Mouse (Mus musculus) heart, adult 9 months (tissue): ENCODE results near the gene Hecw1.
"Not testable (repeated sequence)": the region's sequence is repeated elsewhere in the genome, so short reads cannot be mapped to it uniquely, and the experiment has no call there.

Source experiments
- DNase-seq, 2 experiments: peaks; one replicate each; pipeline ENCODE4 v3.0.0; 2022; ENCODE audit warnings: low spot score in 2 of 2

Hecw1 gene

DNA sequence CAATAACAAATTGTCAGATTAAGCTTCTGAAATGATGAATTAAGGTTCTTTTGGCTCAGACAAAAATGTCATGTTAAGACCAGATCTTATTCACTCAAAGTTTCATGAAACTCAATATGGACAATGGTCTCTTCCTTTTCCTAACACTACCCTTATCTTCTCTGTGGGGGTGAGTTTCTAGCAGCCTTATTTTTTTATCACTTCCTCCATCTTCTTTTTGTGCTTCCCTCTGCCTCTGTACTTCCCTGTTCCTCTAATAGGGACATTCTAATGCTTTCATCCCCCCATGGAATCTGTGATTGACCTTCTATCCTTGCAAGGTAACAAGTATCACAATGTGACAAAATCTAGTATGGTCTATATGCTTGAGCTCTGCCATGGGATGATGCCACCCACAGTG lies 148.6 kb downstream of the Hecw1 start:
- no peak for DNase-seq

DNA sequence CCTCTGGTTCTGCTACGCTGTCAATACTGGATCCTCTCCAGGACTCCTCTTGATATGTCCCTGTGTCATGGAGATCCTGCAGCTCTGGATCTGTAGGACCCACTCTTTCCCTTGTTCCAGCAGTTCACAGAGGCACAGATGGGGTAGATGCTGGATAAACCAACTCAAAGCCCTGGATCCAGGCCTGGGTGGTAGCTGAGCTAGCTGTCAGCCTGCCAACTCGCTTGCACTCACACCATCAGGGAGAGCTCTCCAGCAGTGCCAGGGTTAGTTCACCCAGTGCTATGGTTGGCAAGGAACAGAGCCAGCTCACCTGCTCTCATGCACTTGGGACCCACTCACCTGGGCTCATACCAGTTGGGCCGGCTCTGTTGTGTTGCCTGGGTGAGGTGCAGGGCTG lies 157.5 kb downstream of the Hecw1 start:
- DNase-seq, result no peak

DNA sequence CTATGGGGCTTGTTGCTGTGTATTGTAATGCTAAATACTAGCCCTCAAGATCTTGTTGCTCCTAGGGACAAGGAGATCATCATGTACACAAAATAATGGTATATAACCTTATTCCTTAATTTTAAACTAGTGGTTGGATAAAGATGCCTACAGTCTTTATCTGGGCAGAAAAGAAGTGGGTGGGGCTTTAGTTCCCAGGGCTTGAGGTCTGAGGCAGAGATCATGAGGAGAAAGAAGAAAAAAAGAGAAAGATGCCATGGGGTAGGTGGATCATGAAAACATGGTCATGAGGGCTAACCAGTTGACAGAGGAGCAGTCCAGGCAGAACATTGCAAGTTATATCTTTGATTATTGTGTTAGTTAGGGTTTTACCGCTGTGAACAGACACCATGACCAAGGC lies 195.8 kb downstream of the Hecw1 start:
- DNase-seq, result no peak

DNA sequence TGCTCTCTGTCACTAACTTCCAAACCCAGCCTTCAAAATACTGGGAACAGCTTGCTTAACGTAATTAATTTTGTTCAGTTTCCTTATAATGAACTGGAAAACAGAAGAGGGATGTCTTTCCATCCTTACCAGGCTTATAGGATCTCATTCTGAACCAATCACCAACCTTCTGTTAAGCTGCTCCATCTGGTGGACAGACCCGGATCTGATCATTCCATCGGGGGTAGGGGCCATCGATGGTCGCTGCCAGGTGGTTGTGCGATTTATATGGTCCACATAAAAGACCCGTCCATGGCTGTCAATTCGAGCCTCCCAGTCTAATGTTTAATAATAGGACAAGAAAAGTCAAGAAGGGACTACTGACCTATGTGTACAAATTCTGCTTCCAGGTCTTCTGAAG lies 216.4 kb downstream of the Hecw1 start:
- DNase-seq, result no peak

DNA sequence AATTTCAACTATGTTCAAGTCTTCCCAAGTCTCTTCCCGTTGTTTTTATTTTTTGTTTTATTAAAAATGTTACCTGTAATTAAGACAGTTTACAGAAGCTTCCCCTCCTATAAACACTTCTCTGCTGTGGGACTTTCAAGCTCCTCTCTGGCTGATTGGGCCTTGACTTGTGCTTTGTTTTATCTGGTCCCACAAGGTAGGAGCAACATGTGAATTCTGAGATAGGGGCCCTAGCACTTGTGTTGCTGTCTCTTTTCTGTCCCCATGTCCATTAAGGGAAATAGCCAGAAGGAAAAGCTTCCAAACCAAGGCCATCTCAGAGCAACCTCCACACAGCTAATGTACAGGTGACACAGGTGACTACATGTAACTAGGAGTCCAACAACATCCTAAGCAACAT lies 218.9 kb downstream of the Hecw1 start:
- DNase-seq, result no peak

DNA sequence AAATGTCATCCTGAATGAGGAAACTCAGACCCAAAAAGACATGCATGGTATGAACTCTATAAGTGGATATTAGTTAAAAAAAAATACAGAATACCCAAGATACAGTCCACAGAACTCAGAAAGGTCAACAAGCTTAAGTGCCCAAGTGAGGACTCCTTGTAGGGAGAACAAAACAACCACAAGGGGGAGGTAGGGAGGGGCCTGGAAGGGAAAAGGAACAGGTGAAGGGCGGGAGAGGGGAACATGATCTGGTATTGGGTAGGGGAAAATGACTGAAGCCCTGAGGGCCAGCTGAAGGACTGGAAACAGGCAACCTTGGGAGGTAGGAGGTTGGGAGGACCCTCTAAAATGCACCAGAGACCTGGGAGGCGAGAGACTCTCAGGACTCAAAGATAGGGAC lies 220.1 kb downstream of the Hecw1 start:
- no peak for DNase-seq

DNA sequence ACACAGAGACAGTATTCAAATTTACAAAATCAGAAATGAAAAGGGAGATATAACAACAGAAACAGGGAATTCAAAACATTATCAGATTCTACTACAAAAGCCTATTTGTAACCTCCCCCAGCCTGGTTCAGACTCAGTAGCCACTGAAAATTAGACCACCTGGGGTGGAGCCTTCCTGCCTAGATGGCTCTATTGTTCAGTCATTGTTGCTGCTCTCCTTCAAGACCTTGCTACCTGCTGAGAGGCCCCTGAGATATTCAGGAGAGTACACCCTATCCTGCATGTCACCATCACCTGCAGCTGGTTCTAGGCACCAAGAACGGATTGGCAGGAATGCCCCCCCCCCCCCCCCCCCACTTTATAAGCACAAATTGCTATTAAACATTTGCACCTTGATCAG lies 233.0 kb downstream of the Hecw1 start:
- DNase-seq, result no peak

DNA sequence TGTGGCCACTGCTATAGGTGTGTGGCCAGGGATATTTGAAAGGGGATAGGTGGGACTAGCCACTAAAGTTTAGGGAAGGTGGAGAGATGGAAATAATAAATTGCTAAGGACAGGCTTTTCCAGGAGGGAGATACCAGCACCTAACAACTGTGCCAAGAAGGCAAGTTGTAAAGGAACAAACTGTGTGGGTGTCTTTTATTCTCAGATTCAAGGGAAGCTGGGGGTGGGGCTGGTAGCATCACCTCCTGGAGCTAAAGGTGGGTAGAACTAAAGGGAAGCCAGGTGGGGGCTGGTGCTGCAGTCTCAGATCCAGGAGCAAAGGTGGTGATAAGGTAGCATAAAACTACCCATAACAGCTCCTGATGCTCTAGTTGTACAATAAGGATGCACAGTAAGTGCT lies 251.6 kb downstream of the Hecw1 start:
- DNase-seq, result no peak

DNA sequence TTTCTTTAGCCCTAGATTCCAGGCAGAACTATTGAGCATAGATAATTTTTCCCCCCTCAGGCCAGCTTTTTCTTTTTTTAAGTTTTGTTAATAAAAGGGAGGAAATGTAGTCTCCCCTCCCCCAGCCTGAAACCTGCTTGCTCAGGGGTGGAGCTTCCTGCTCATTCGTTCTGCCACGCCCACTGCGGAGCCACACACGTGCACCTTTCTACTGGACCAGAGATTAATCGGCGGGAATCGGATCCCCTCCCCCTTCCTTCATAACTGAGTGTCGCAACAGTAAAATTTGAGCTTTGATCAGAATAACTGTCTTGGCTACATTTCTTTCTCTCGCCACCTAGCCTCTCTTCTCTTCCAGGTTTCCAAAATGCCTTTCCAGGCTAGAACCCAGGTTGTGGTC lies 262.1 kb downstream of the Hecw1 start:
- DNase-seq, result not testable (repeated sequence)

DNA sequence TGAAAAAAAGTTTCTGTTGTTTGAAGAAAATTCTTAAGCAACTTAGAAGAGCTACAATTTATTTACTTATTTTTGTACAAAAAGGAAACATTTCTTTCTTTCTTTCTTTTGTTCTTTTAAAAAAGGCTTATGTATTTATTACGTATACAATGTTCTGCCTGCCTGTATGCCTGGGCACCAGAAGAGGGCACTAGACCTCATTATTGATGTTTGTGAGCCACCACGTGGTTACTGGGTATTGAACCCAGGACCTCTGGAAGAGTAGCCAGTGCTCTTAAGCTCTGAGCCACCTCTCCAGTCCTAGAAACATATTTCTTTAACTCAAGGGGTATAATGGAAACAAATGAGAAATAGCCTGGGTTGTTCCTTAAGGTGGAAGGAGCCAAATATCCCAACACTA lies 277.1 kb downstream of the Hecw1 start:
- DNase-seq, result no peak

DNA sequence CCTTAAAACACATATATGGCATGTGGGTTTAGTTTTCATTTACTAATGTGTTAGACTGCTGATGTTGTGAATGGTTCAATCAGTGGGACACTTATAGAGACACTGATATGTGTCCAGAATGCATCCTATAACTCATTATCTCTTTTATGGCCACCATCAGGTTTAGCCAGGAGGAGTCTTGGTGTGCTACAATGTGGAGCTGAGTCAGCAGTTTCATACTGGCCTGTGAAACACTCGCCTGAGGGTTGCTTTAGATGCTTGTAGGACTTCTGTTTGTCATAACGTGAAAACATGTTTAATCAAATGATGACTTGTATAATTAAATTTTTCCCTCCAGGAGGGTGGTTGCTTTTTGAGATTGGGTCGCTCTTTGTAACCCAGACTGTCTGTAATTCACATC lies 343.4 kb downstream of the Hecw1 start:
- no peak for DNase-seq

DNA sequence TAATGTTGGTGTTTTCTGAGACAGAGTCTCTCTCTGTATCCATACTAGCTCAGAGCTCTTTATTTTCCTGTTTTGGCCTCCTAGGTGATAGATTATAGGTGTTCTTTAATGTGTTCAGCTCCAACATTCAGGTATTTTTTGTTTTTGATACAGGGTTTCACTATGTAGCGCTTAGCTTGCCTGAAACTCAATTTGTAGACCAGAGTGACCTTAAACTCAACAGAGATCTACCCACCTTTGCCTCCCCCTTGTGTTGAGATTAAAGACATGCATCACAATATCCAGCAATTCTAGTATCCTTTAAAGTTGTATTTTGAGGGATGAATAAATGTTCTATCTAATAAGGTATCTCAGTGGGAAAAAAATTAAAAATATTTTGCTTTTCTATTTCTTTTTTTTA lies 345.0 kb downstream of the Hecw1 start:
- DNase-seq, result no peak
